Mouse (Mus musculus) heart, embryonic 11.5 days (tissue): ENCODE measurements around the gene Ptpn7. TPM values are rescaled to one million over a fixed set of nuclear protein-coding genes. Genes with fewer than 3 reads are reported as not detected.
A peak's percentile ranks its signal among the peaks of the same experiment; 100 is the strongest.

Experiments used
- ATAC-seq: fragments of 200-750 bp; cut with Nextera tagmentation; replicated peaks from 2 replicates; pipeline ENCODE4 v1.8.0; 2017; ENCODE audit warnings: moderate library complexity; ENCODE audit not compliant: insufficient number of reproducible peaks, low FRiP score, low TSS enrichment
- H3K27ac ChIP-seq: fragments of 300-500 bp; sonication (generic); 2 replicates; pipeline ENCODE4 v1.5.1; 2014; ENCODE audit warnings: mild to moderate bottlenecking, low read depth, low read length
- H3K27me3 ChIP-seq: fragments of 300-500 bp; sonication (generic); 2 replicates; pipeline ENCODE4 v1.6.1; 2014; ENCODE audit warnings: mild to moderate bottlenecking, low read length, mixed read lengths; ENCODE audit not compliant: control insufficient read depth, insufficient read depth
- H3K36me3 ChIP-seq: fragments of 300-500 bp; sonication (generic); 2 replicates; pipeline ENCODE4 v1.6.1; 2014; ENCODE audit warnings: mild to moderate bottlenecking, low read length, moderate library complexity, mixed read lengths; ENCODE audit not compliant: control insufficient read depth, insufficient read depth
- H3K4me1 ChIP-seq: fragments of 300-500 bp; sonication (generic); 2 replicates; pipeline ENCODE4 v1.6.1; 2014; ENCODE audit warnings: low read length; ENCODE audit not compliant: control insufficient read depth, insufficient read depth
- H3K4me2 ChIP-seq: fragments of 300-500 bp; sonication (generic); 2 replicates; pipeline ENCODE4 v1.6.1; 2014; ENCODE audit warnings: mild to moderate bottlenecking, moderate library complexity
- H3K4me3 ChIP-seq: fragments of 300-500 bp; sonication (generic); 2 replicates; pipeline ENCODE4 v1.5.1; 2014; ENCODE audit warnings: low read depth, low read length
- H3K9ac ChIP-seq: fragments of 300-500 bp; sonication (generic); 2 replicates; pipeline ENCODE4 v1.6.1; 2014; ENCODE audit warnings: mild to moderate bottlenecking, low read depth, low read length, moderate library complexity
- H3K9me3 ChIP-seq: fragments of 300-500 bp; sonication (generic); replicated peaks from 2 replicates; pipeline ENCODE4 v1.6.1; 2016; ENCODE audit warnings: low read length; ENCODE audit not compliant: control insufficient read depth
- WGBS: fragments of 180-500 bp; shearing (Covaris S2); extraction: QIAGEN DNeasy Blood & Tissue Kit; methylation state at CpG from one replicate; pipeline ENCODE4 v1.1.7; 2014; ENCODE audit not compliant: insufficient replicate concordance; 5-methylcytosine and 5-hydroxymethylcytosine counted together
- polyA plus RNA-seq: library from polyadenylated mRNA; unstranded; fragments of >200 nt; fragmentation: Nextera tagmentation; extraction: Ambion mirVana; gene quantifications from 2 replicates; pipeline ENCODE4 v1.2.1, GENCODE M21; 2014

Gene Ptpn7
- 1.2 and 2.0 TPM in 2 replicates for polyA plus RNA-seq

GRCm38 (mm10) chr1:135132473-135132872, at the start of gene Ptpn7:
Gene Ptpn7 (plus strand): TSS chr1:135132700.
- 0 out of 2 replicates have a peak within 1 kb of the TSS, but pooled peaks have one; percentile 22 for H3K27ac ChIP-seq
- H3K4me3 ChIP-seq, result no peak within 1 kb of the TSS
- H3K27me3 ChIP-seq, result peaks cover 27% of the 10 kb centered on the region
- H3K9ac ChIP-seq, result 0 out of 2 replicates have a peak within 1 kb of the TSS, but pooled peaks have one; percentile 22
- WGBS, result 16% methylated on average over 10 of the region's 10 CpGs
- peaks cover 18% of the 10 kb centered on the region for H3K4me1 ChIP-seq
- no peaks in the 10 kb centered on the region for H3K36me3 ChIP-seq
- ATAC-seq, result no peak
- H3K4me2 ChIP-seq, result peak within 1 kb of the TSS; percentile 9; the same call in 1 of the 2 replicates
- no peaks in the 10 kb centered on the region for H3K9me3 ChIP-seq

GRCm38 (mm10) chr1:135083465-135083864, 49.0 kb upstream of the Ptpn7 start:
- Histone ChIP-seq H3K9me3 (no peaks in the 10 kb centered on the region), H3K4me1 (peaks cover 7% of the 10 kb centered on the region), H3K4me3 (no peak overlapping the region), H3K9ac (no peak overlapping the region), H3K27me3 (peaks cover 51% of the 10 kb centered on the region), H3K27ac (peak overlapping the region; percentile 57; the same call in 1 of the 2 replicates), H3K36me3 (no peaks in the 10 kb centered on the region), H3K4me2 (peak overlapping the region; percentile 20; the same call in 1 of the 2 replicates)
- 28% methylated on average over 9 of the region's 9 CpGs for WGBS
- ATAC-seq, result peak; percentile 62; the same call in 1 of the 2 replicates

- H3K4me3 ChIP-seq, result no peak overlapping the region
- WGBS, result 22% methylated on average over 27 of the region's 28 CpGs
- H3K9ac ChIP-seq, result no peak overlapping the region
- peaks cover 65% of the 10 kb centered on the region for H3K27me3 ChIP-seq
- no peaks in the 10 kb centered on the region for H3K9me3 ChIP-seq
- H3K4me2 ChIP-seq, result peak overlapping the region; percentile 11; the same call in 1 of the 2 replicates
- H3K36me3 ChIP-seq, result no peaks in the 10 kb centered on the region
- peaks cover 7% of the 10 kb centered on the region for H3K4me1 ChIP-seq
- H3K27ac ChIP-seq, result no peak overlapping the region
- no peak for ATAC-seq
These were observed 47.1 kb upstream of the Ptpn7 start for GRCm38 (mm10) chr1:135085296-135085871.

GRCm38 (mm10) chr1:135086015-135086414, 46.5 kb upstream of the Ptpn7 start:
- H3K9ac ChIP-seq, result no peak overlapping the region
- peaks cover 71% of the 10 kb centered on the region for H3K27me3 ChIP-seq
- H3K36me3 ChIP-seq, result no peaks in the 10 kb centered on the region
- ATAC-seq, result no peak
- H3K4me2 ChIP-seq, result no peak overlapping the region
- H3K4me1 ChIP-seq, result peaks cover 7% of the 10 kb centered on the region
- H3K4me3 ChIP-seq, result no peak overlapping the region
- WGBS, result 37% methylated on average over 7 of the region's 7 CpGs
- H3K9me3 ChIP-seq, result no peaks in the 10 kb centered on the region
- H3K27ac ChIP-seq, result no peak overlapping the region

GRCm38 (mm10) chr1:135087414-135087813, 45.1 kb upstream of the Ptpn7 start:
- 78% methylated on average over 1 of the region's 1 CpGs for WGBS
- no peak for ATAC-seq
- Histone ChIP-seq H3K4me1 (peaks cover 7% of the 10 kb centered on the region), H3K4me3 (no peak overlapping the region), H3K27me3 (peaks cover 69% of the 10 kb centered on the region), H3K27ac (no peak overlapping the region), H3K4me2 (no peak overlapping the region), H3K9ac (no peak overlapping the region), H3K36me3 (no peaks in the 10 kb centered on the region), H3K9me3 (no peaks in the 10 kb centered on the region)

- Histone ChIP-seq H3K27me3 (peaks cover 60% of the 10 kb centered on the region), H3K27ac (no peak overlapping the region), H3K4me2 (no peak overlapping the region), H3K9ac (no peak overlapping the region), H3K4me1 (no peaks in the 10 kb centered on the region), H3K9me3 (no peaks in the 10 kb centered on the region), H3K4me3 (no peak overlapping the region), H3K36me3 (no peaks in the 10 kb centered on the region)
- no peak for ATAC-seq
- 73% methylated on average over 10 of the region's 10 CpGs for whole genome bisulfite sequencing
These were observed 42.9 kb upstream of the Ptpn7 start for GRCm38 (mm10) chr1:135089626-135090025.

- Histone ChIP-seq H3K36me3 (no peaks in the 10 kb centered on the region), H3K27me3 (peaks cover 52% of the 10 kb centered on the region), H3K27ac (no peak overlapping the region), H3K9ac (no peak overlapping the region), H3K4me1 (peaks cover 12% of the 10 kb centered on the region), H3K9me3 (no peaks in the 10 kb centered on the region), H3K4me2 (no peak overlapping the region), H3K4me3 (no peak overlapping the region)
- ATAC-seq, result no peak
- WGBS, result 60% methylated on average over 3 of the region's 3 CpGs
These were observed 41.6 kb upstream of the Ptpn7 start for GRCm38 (mm10) chr1:135090914-135091313.

GRCm38 (mm10) chr1:135094723-135095122, 37.8 kb upstream of the Ptpn7 start:
- Histone ChIP-seq H3K9me3 (no peaks in the 10 kb centered on the region), H3K4me3 (no peak overlapping the region), H3K4me2 (no peak overlapping the region), H3K36me3 (no peaks in the 10 kb centered on the region), H3K4me1 (peaks cover 18% of the 10 kb centered on the region), H3K9ac (no peak overlapping the region), H3K27ac (no peak overlapping the region), H3K27me3 (peaks cover 43% of the 10 kb centered on the region)
- 40% methylated on average over 7 of the region's 7 CpGs for WGBS
- no peak for ATAC-seq

- peaks cover 41% of the 10 kb centered on the region for H3K27me3 ChIP-seq
- 5% methylated on average over 7 of the region's 7 CpGs for WGBS
These were observed 37.3 kb upstream of the Ptpn7 start for GRCm38 (mm10) chr1:135095189-135095588.

More at GRCm38 (mm10) chr1:135095189-135095588, 37.3 kb upstream of the Ptpn7 start:
- no peak for ATAC-seq
- Histone ChIP-seq H3K36me3 (no peaks in the 10 kb centered on the region), H3K9me3 (no peaks in the 10 kb centered on the region), H3K4me2 (no peak overlapping the region), H3K4me3 (no peak overlapping the region), H3K4me1 (peaks cover 18% of the 10 kb centered on the region), H3K9ac (peak overlapping the region; percentile 0; the same call in 1 of the 2 replicates), H3K27ac (no peak overlapping the region)
